ENCODE assay signal across 10 mouse cellular contexts in genomic region chr2:166522612-166523120, GRCm38 (mm10).
DNase-seq lines count a peak whose midpoint lies in the region; ATAC-seq and TF ChIP-seq lines count a peak whose summit lies in the region.
"Had no signal": no experiment of that assay in that cellular context is flagged by ENCODE, and none has a peak within 500 bp of the region (broad histone marks: within the 10 kb centered on the region; RNA-seq: fewer than 3 reads in every experiment).

No protein-coding gene starts in this region.

- no peak overlapping the region for H3K4me3 ChIP-seq in liver, embryonic 11.5 days (ENCODE audit: low read depth, low read length)
- no peak overlapping the region for H3K4me3 ChIP-seq in liver, embryonic 12.5 days
- H3K4me3 ChIP-seq in heart, postnatal 0 days (ENCODE audit: low read depth, low read length) = 0 out of 2 replicates have a peak overlapping the region, but pooled peaks have one; percentile 0
- no peak overlapping the region for H3K4me3 ChIP-seq in neural tube, embryonic 15.5 days (replicated peaks)
- H3K4me3 ChIP-seq: erythroblast, embryonic 14.5 days had no signal

- 83% methylated on average over 15 of the region's 15 CpGs for WGBS in liver, embryonic 11.5 days
- WGBS in liver, embryonic 12.5 days (ENCODE audit: insufficient replicate concordance) = 71% methylated on average over 15 of the region's 15 CpGs
- WGBS in heart, postnatal 0 days = 64% methylated on average over 15 of the region's 15 CpGs
- WGBS in neural tube, embryonic 15.5 days = 82% methylated on average over 15 of the region's 15 CpGs

- TF ChIP-seq CTCF in heart, postnatal 0 days (IDR thresholded peaks at IDR 0.05; ENCODE audit: low read depth) = no peak

- no peaks in the 10 kb centered on the region for H3K27me3 ChIP-seq in liver, embryonic 11.5 days (replicated peaks; ENCODE audit: control insufficient read depth, insufficient read depth, low read length)
- H3K27me3 ChIP-seq in liver, embryonic 12.5 days (replicated peaks) = peaks cover 15% of the 10 kb centered on the region; the same call in 1 of the 2 replicates
- no peaks in the 10 kb centered on the region for H3K27me3 ChIP-seq in heart, postnatal 0 days (ENCODE audit: control insufficient read depth, insufficient read depth, low read length)
- H3K27me3 ChIP-seq in neural tube, embryonic 15.5 days (replicated peaks) = no peaks in the 10 kb centered on the region

- no peaks in the 10 kb centered on the region for H3K9me3 ChIP-seq in liver, embryonic 11.5 days (ENCODE audit: control insufficient read depth, low read length)
- H3K9me3 ChIP-seq in liver, embryonic 12.5 days (replicated peaks) = no peaks in the 10 kb centered on the region
- no peaks in the 10 kb centered on the region for H3K9me3 ChIP-seq in heart, postnatal 0 days (replicated peaks; ENCODE audit: control insufficient read depth, low read length)
- H3K9me3 ChIP-seq in neural tube, embryonic 15.5 days (replicated peaks) = no peaks in the 10 kb centered on the region

- H3K27ac ChIP-seq in liver, embryonic 11.5 days (ENCODE audit: low read depth, low read length) = peak overlapping the region; percentile 34; the same call in 1 of the 2 replicates
- no peak overlapping the region for H3K27ac ChIP-seq in liver, embryonic 12.5 days
- peak overlapping the region; percentile 81 for H3K27ac ChIP-seq in heart, postnatal 0 days (ENCODE audit: low read depth)
- H3K27ac ChIP-seq in neural tube, embryonic 15.5 days (replicated peaks) = peak overlapping the region; percentile 72; the same call in 1 of the 2 replicates

- ATAC-seq in liver, embryonic 11.5 days (replicated peaks; ENCODE audit: low FRiP score) = no peak
- ATAC-seq in liver, embryonic 12.5 days = no peak
- peak; percentile 14; the same call in 1 of the 2 replicates for ATAC-seq in heart, postnatal 0 days (ENCODE audit: insufficient read depth, low read depth)
- no peak for ATAC-seq in neural tube, embryonic 15.5 days (ENCODE audit: low FRiP score)

- no peak overlapping the region for H3K9ac ChIP-seq in liver, embryonic 11.5 days (ENCODE audit: low read depth, low read length)
- no peak overlapping the region for H3K9ac ChIP-seq in liver, embryonic 12.5 days
- no peak overlapping the region for H3K9ac ChIP-seq in heart, postnatal 0 days (replicated peaks; ENCODE audit: low read depth, low read length)
- no peak overlapping the region for H3K9ac ChIP-seq in neural tube, embryonic 15.5 days (replicated peaks)

- TF ChIP-seq EP300 in heart, postnatal 0 days (IDR thresholded peaks at IDR 0.05; ENCODE audit: low read depth) = no peak

- DNase-seq in heart, adult 11 months = peak; percentile 91
- DNase-seq in heart, adult 9 months (ENCODE audit: low spot score in 2 of 2) = no peak
- DNase-seq in liver, embryonic 11.5 days (ENCODE audit: low spot score) = no peak
- no peak for DNase-seq in heart, postnatal 0 days (ENCODE audit: low spot score)
- DNase-seq in c-Kit-positive CD71-positive TER-119-positive erythroid progenitor cells, embryonic 14.5 days (ENCODE audit: low spot score) = no peak
- no peak for DNase-seq in layer of hippocampus, adult 11-12 months (ENCODE audit: low spot score)
- DNase-seq: right cerebral cortex, postnatal 25 days had no signal

- no peaks in the 10 kb centered on the region for H3K36me3 ChIP-seq in liver, embryonic 11.5 days (ENCODE audit: control insufficient read depth, insufficient read depth, low read length)
- no peaks in the 10 kb centered on the region for H3K36me3 ChIP-seq in liver, embryonic 12.5 days
- H3K36me3 ChIP-seq in heart, postnatal 0 days (replicated peaks; ENCODE audit: control insufficient read depth, insufficient read depth, low read length) = no peaks in the 10 kb centered on the region
- H3K36me3 ChIP-seq in neural tube, embryonic 15.5 days = no peaks in the 10 kb centered on the region

- no peak overlapping the region for H3K4me2 ChIP-seq in liver, embryonic 11.5 days
- no peak overlapping the region for H3K4me2 ChIP-seq in liver, embryonic 12.5 days
- peak overlapping the region; percentile 28 for H3K4me2 ChIP-seq in heart, postnatal 0 days (ENCODE audit: low read depth, low read length)
- no peak overlapping the region for H3K4me2 ChIP-seq in neural tube, embryonic 15.5 days

- H3K4me1 ChIP-seq in liver, embryonic 11.5 days (replicated peaks; ENCODE audit: control insufficient read depth, insufficient read depth, low read length) = no peaks in the 10 kb centered on the region
- H3K4me1 ChIP-seq in liver, embryonic 12.5 days = no peaks in the 10 kb centered on the region
- peaks cover 27% of the 10 kb centered on the region for H3K4me1 ChIP-seq in heart, postnatal 0 days (ENCODE audit: control insufficient read depth, insufficient read depth)
- H3K4me1 ChIP-seq in neural tube, embryonic 15.5 days = peaks cover 29% of the 10 kb centered on the region
